Mouse (Mus musculus) limb, embryonic 10.5 days (tissue): ENCODE results near the gene Tbc1d8b. TPM values are rescaled to one million over a fixed set of nuclear protein-coding genes. Genes with fewer than 3 reads are reported as not detected.
A peak's percentile ranks its signal among the peaks of the same experiment; 100 is the strongest.

ENCODE experiments used
- DNase-seq: peaks from one replicate; pipeline ENCODE4 v3.0.0-alpha.2; 2017; ENCODE audit warnings: low spot score
- H3K27ac ChIP-seq: fragments of 300-500 bp; sonication (generic); 2 replicates; pipeline ENCODE4 v1.5.1; 2016; ENCODE audit warnings: mild to moderate bottlenecking
- H3K27me3 ChIP-seq: fragments of 300-500 bp; sonication (generic); 2 replicates; pipeline ENCODE4 v1.6.1; 2016; ENCODE audit warnings: low read depth, mild to moderate bottlenecking; ENCODE audit not compliant: poor library complexity, severe bottlenecking
- H3K36me3 ChIP-seq: fragments of 300-500 bp; sonication (generic); 2 replicates; pipeline ENCODE4 v1.6.1; 2016; ENCODE audit warnings: mild to moderate bottlenecking, moderate library complexity
- H3K4me1 ChIP-seq: fragments of 300-500 bp; sonication (generic); 2 replicates; pipeline ENCODE4 v1.6.1; 2016
- H3K4me3 ChIP-seq: fragments of 300-500 bp; sonication (generic); 2 replicates; pipeline ENCODE4 v1.5.1; 2016; ENCODE audit warnings: mild to moderate bottlenecking, moderate library complexity
- H3K9me3 ChIP-seq: fragments of 300-500 bp; sonication (generic); replicated peaks from 2 replicates; pipeline ENCODE4 v1.6.1; 2016; ENCODE audit warnings: mild to moderate bottlenecking
- WGBS: fragments of 180-500 bp; shearing (Covaris S2); methylation state at CpG from one replicate; pipeline ENCODE4 v1.1.7; 2016; 5-methylcytosine and 5-hydroxymethylcytosine counted together
- polyA plus RNA-seq: library from polyadenylated mRNA; unstranded; fragments of >200 nt; fragmentation: Nextera tagmentation; extraction: Ambion mirVana; gene quantifications from 2 replicates; pipeline ENCODE4 v1.2.1, GENCODE M21; 2016

Gene Tbc1d8b
- 0.80 and 1.2 TPM in 2 replicates for polyA plus RNA-seq

GRCm38 (mm10) chrX:139684775-139685695 lies at the start of gene Tbc1d8b:
Gene Tbc1d8b, plus strand, starts transcription at chrX:139684996.
- Histone ChIP-seq H3K4me3 (peak within 1 kb of the TSS; percentile 58), H3K36me3 (no peaks in the 10 kb centered on the region), H3K27me3 (peaks cover 53% of the 10 kb centered on the region), H3K4me1 (no peaks in the 10 kb centered on the region), H3K9me3 (no peaks in the 10 kb centered on the region), H3K27ac (peak within 1 kb of the TSS; percentile 68)
- WGBS = 14% methylated on average over 43 of the region's 43 CpGs
- peak; percentile 55 for DNase-seq

- no peaks in the 10 kb centered on the region for H3K4me1 ChIP-seq
- DNase-seq = no peak
- peaks cover 45% of the 10 kb centered on the region for H3K27me3 ChIP-seq
- no peaks in the 10 kb centered on the region for H3K36me3 ChIP-seq
- no peak overlapping the region for H3K4me3 ChIP-seq
- 80% methylated on average over 2 of the region's 2 CpGs for WGBS
- no peaks in the 10 kb centered on the region for H3K9me3 ChIP-seq
- no peak overlapping the region for H3K27ac ChIP-seq
Observed at GRCm38 (mm10) chrX:139639744-139640143, 45.1 kb upstream of the Tbc1d8b start.

GRCm38 (mm10) chrX:139640418-139640817 lies 44.4 kb upstream of the Tbc1d8b start:
- no peaks in the 10 kb centered on the region for H3K4me1 ChIP-seq
- no peaks in the 10 kb centered on the region for H3K9me3 ChIP-seq
- no peaks in the 10 kb centered on the region for H3K36me3 ChIP-seq
- H3K4me3 ChIP-seq = no peak overlapping the region
- peaks cover 42% of the 10 kb centered on the region for H3K27me3 ChIP-seq
- H3K27ac ChIP-seq = no peak overlapping the region
- DNase-seq = no peak

- Histone ChIP-seq H3K27ac (no peak overlapping the region), H3K36me3 (no peaks in the 10 kb centered on the region), H3K4me3 (no peak overlapping the region), H3K4me1 (no peaks in the 10 kb centered on the region), H3K9me3 (no peaks in the 10 kb centered on the region), H3K27me3 (peaks cover 60% of the 10 kb centered on the region; the same call in 1 of the 2 replicates)
- no peak for DNase-seq
- 87% methylated on average over 5 of the region's 5 CpGs for WGBS
Observed at GRCm38 (mm10) chrX:139652226-139652625, 32.6 kb upstream of the Tbc1d8b start.

- no peak overlapping the region for H3K27ac ChIP-seq
- H3K9me3 ChIP-seq = no peaks in the 10 kb centered on the region
- no peaks in the 10 kb centered on the region for H3K36me3 ChIP-seq
- H3K4me3 ChIP-seq = no peak overlapping the region
- no peaks in the 10 kb centered on the region for H3K4me1 ChIP-seq
- peaks cover 53% of the 10 kb centered on the region; the same call in 1 of the 2 replicates for H3K27me3 ChIP-seq
- no peak for DNase-seq
- 86% methylated on average over 3 of the region's 3 CpGs for WGBS
Observed at GRCm38 (mm10) chrX:139653292-139653691, 31.5 kb upstream of the Tbc1d8b start.

GRCm38 (mm10) chrX:139654350-139655063 lies 30.3 kb upstream of the Tbc1d8b start:
- no peak for DNase-seq
- 66% methylated on average over 5 of the region's 5 CpGs for WGBS

GRCm38 (mm10) chrX:139662111-139662510 lies 22.7 kb upstream of the Tbc1d8b start:
- peaks cover 26% of the 10 kb centered on the region; the same call in 1 of the 2 replicates for H3K27me3 ChIP-seq
- H3K36me3 ChIP-seq = no peaks in the 10 kb centered on the region
- 29% methylated on average over 1 of the region's 1 CpGs for WGBS
- H3K4me3 ChIP-seq = no peak overlapping the region
- H3K27ac ChIP-seq = no peak overlapping the region
- H3K4me1 ChIP-seq = no peaks in the 10 kb centered on the region
- no peak for DNase-seq
- H3K9me3 ChIP-seq = no peaks in the 10 kb centered on the region

More at GRCm38 (mm10) chrX:139654350-139655063, 30.3 kb upstream of the Tbc1d8b start:
- no peaks in the 10 kb centered on the region for H3K36me3 ChIP-seq
- H3K27ac ChIP-seq = no peak overlapping the region
- no peaks in the 10 kb centered on the region for H3K9me3 ChIP-seq
- no peaks in the 10 kb centered on the region for H3K4me1 ChIP-seq
- no peak overlapping the region for H3K4me3 ChIP-seq
- peaks cover 53% of the 10 kb centered on the region; the same call in 1 of the 2 replicates for H3K27me3 ChIP-seq

- no peak for DNase-seq
- H3K4me3 ChIP-seq = no peak overlapping the region
- no peaks in the 10 kb centered on the region for H3K9me3 ChIP-seq
- no peaks in the 10 kb centered on the region for H3K36me3 ChIP-seq
- no peaks in the 10 kb centered on the region for H3K4me1 ChIP-seq
- no peak overlapping the region for H3K27ac ChIP-seq
- peaks cover 32% of the 10 kb centered on the region; the same call in 1 of the 2 replicates for H3K27me3 ChIP-seq
- WGBS = 86% methylated on average over 2 of the region's 2 CpGs
Observed at GRCm38 (mm10) chrX:139665829-139666228, 19.0 kb upstream of the Tbc1d8b start.

- Histone ChIP-seq H3K27ac (peak overlapping the region; percentile 68), H3K36me3 (no peaks in the 10 kb centered on the region), H3K27me3 (peaks cover 51% of the 10 kb centered on the region), H3K9me3 (no peaks in the 10 kb centered on the region), H3K4me1 (no peaks in the 10 kb centered on the region), H3K4me3 (peak overlapping the region; percentile 58)
- 23% methylated on average over 8 of the region's 8 CpGs for WGBS
- peak; percentile 28 for DNase-seq
Observed at GRCm38 (mm10) chrX:139684410-139684774, 404 bp upstream of the Tbc1d8b start.

- Histone ChIP-seq H3K36me3 (no peaks in the 10 kb centered on the region), H3K27ac (no peak within 1 kb of the TSS), H3K4me3 (no peak within 1 kb of the TSS), H3K4me1 (no peaks in the 10 kb centered on the region), H3K9me3 (no peaks in the 10 kb centered on the region), H3K27me3 (peaks cover 34% of the 10 kb centered on the region)
- 97% methylated on average over 8 of the region's 8 CpGs for WGBS
- no peak for DNase-seq
Observed at GRCm38 (mm10) chrX:139714381-139714780, 29.6 kb downstream of the Tbc1d8b start, which contains the start of gene Gm15013. Gene Gm15013, minus strand, starts transcription at chrX:139714481.

- H3K27ac ChIP-seq = no peak overlapping the region
- H3K4me3 ChIP-seq = no peak overlapping the region
- H3K27me3 ChIP-seq = peaks cover 60% of the 10 kb centered on the region
- WGBS = 92% methylated on average over 2 of the region's 2 CpGs
- H3K36me3 ChIP-seq = no peaks in the 10 kb centered on the region
- no peaks in the 10 kb centered on the region for H3K9me3 ChIP-seq
- no peaks in the 10 kb centered on the region for H3K4me1 ChIP-seq
- no peak for DNase-seq
Observed at GRCm38 (mm10) chrX:139722350-139722749, 37.6 kb downstream of the Tbc1d8b start.

- Histone ChIP-seq H3K27ac (no peak overlapping the region), H3K27me3 (peaks cover 63% of the 10 kb centered on the region), H3K36me3 (0 out of 2 replicates have a peak, but pooled peaks cover 3% of the 10 kb centered on the region), H3K9me3 (no peaks in the 10 kb centered on the region), H3K4me1 (no peaks in the 10 kb centered on the region), H3K4me3 (no peak overlapping the region)
- 94% methylated on average over 3 of the region's 3 CpGs for WGBS
- no peak for DNase-seq
Observed at GRCm38 (mm10) chrX:139730541-139730940, 45.7 kb downstream of the Tbc1d8b start.

GRCm38 (mm10) chrX:139737066-139737465 lies 52.3 kb downstream of the Tbc1d8b start:
- no peak overlapping the region for H3K27ac ChIP-seq
- no peak overlapping the region for H3K4me3 ChIP-seq
- H3K36me3 ChIP-seq = 0 out of 2 replicates have a peak, but pooled peaks cover 3% of the 10 kb centered on the region
- peaks cover 40% of the 10 kb centered on the region for H3K27me3 ChIP-seq
- WGBS = 90% methylated on average over 5 of the region's 5 CpGs
- no peak for DNase-seq
- H3K9me3 ChIP-seq = no peaks in the 10 kb centered on the region
- H3K4me1 ChIP-seq = no peaks in the 10 kb centered on the region
